Mouse (Mus musculus) ES-E14 (cell line): ENCODE results near the gene Ptgis. TPM values are rescaled to one million over a fixed set of nuclear protein-coding genes. Genes with fewer than 3 reads are reported as not detected.

Experiments
- DNase-seq: peaks from one replicate; pipeline ENCODE4 v3.0.0-alpha.2; 2013; ENCODE audit warnings: low read depth, low spot score
- H3K27ac ChIP-seq: 2 replicates; pipeline ENCODE4 v1.5.1; 2012; ENCODE audit warnings: low read depth, mild to moderate bottlenecking, low read length, moderate library complexity, mixed read lengths; ENCODE audit not compliant: poor library complexity, insufficient read depth, severe bottlenecking
- H3K36me3 ChIP-seq: 2 replicates; pipeline ENCODE4 v1.6.1; 2012; ENCODE audit warnings: mild to moderate bottlenecking, low read length, moderate library complexity, mixed read lengths; ENCODE audit not compliant: control insufficient read depth, poor library complexity, insufficient read depth, severe bottlenecking
- H3K4me1 ChIP-seq, 2 experiments: fragments of 150-350 bp in 1 of 2; sonication (generic) in 1 of 2; 2 replicates each; pipeline ENCODE4 v1.6.1; 2012; ENCODE audit warnings: low read length in 2 of 2, mild to moderate bottlenecking in 1 of 2, mixed read lengths in 1 of 2; ENCODE audit not compliant: control insufficient read depth in 2 of 2, insufficient read depth in 2 of 2, poor library complexity in 1 of 2
- H3K4me3 ChIP-seq, 2 experiments: fragments of 150-350 bp in 1 of 2; sonication (generic) in 1 of 2; 2 replicates each; pipeline ENCODE4 v1.5.1; 2012; ENCODE audit warnings: low read length in 2 of 2, low read depth in 1 of 2, mild to moderate bottlenecking in 1 of 2, mixed read lengths in 1 of 2; ENCODE audit not compliant: insufficient read depth in 1 of 2, poor library complexity in 1 of 2, severe bottlenecking in 1 of 2
- H3K9ac ChIP-seq: 2 replicates; pipeline ENCODE4 v1.6.1; 2012; ENCODE audit warnings: low read depth, mild to moderate bottlenecking, low read length, mixed read lengths; ENCODE audit not compliant: poor library complexity, insufficient read depth, severe bottlenecking
- H3K9me3 ChIP-seq: fragments of 150-350 bp; sonication (generic); 2 replicates; pipeline ENCODE4 v1.6.1; 2012; ENCODE audit warnings: low read depth, mild to moderate bottlenecking, low read length; ENCODE audit not compliant: control insufficient read depth, insufficient read depth
- CHD2 ChIP-seq: IDR thresholded peaks from 2 replicates; pipeline ENCODE4 v1.6.1; 2014; ENCODE audit warnings: mild to moderate bottlenecking, low read depth, low read length, inconsistent platforms
- HCFC1 ChIP-seq: IDR thresholded peaks from 2 replicates; pipeline ENCODE4 v1.6.1; 2012; ENCODE audit warnings: low read length, inconsistent platforms, borderline replicate concordance; ENCODE audit not compliant: insufficient read depth
- MAFK ChIP-seq: IDR thresholded peaks from 2 replicates; pipeline ENCODE4 v1.6.1; 2014; ENCODE audit warnings: mild to moderate bottlenecking, low read depth, low read length, inconsistent platforms; ENCODE audit not compliant: insufficient read depth
- ZC3H11A ChIP-seq: IDR thresholded peaks from 2 replicates; pipeline ENCODE4 v1.6.1; 2012; ENCODE audit warnings: low read depth, mild to moderate bottlenecking, inconsistent platforms, low read length, borderline replicate concordance
- ZNF384 ChIP-seq: IDR thresholded peaks from 2 replicates; pipeline ENCODE4 v1.6.1; 2012; ENCODE audit warnings: low read depth, low read length, inconsistent platforms
- in situ Hi-C, 2 experiments: fragments of 600-800 bp; cut with MboI; formaldehyde crosslinking; loops; one replicate each; pipeline ENCODE4 v1.15.1; 2025; ENCODE audit warnings: low sequenced_read_pairs in 2 of 2, inconsistent platforms in 1 of 2; ENCODE audit not compliant: unreplicated experiment in 2 of 2
- total RNA-seq: library from RNA; depleted of rRNA; stranded (reverse); fragments of 300-350 nt; gene quantifications from 2 replicates; pipeline ENCODE4 v1.2.3, GENCODE M21; 2012

The Ptgis gene
- total RNA-seq, 1 experiment = 16.1 TPM

DNA sequence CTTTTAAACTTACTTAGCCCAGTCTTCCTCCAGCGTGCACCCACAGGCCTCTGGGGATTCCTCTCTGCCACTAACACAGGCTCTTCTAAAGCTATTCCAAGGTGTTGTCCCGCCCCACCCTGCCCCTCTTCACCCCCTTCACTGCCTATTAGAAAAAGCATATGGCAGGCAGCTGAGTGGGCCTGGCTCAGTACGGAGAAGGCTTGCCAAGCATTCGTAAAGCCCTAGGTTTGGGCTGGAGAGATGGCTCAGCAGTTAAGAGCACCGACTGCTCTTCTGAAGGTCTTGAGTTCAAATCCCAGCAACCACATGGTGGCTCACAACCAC, 7.4 kb downstream of the Ptgis start:
- H3K4me3 ChIP-seq = no peak overlapping the region
- no peaks in the 10 kb centered on the region for H3K36me3 ChIP-seq
- no peaks in the 10 kb centered on the region for H3K9me3 ChIP-seq
- peaks cover 0 to 13% of the 10 kb centered on the region in 2 experiments; a peak in 1 of 4 replicates for H3K4me1 ChIP-seq
- TF ChIP-seq ZC3H11A (no peak), CHD2 (no peak), MAFK (no peak), ZNF384 (no peak), HCFC1 (no peak)
- in situ Hi-C loops = no loop called here
- H3K27ac ChIP-seq = no peak overlapping the region
- no peak overlapping the region for H3K9ac ChIP-seq
- no peak for DNase-seq

DNA sequence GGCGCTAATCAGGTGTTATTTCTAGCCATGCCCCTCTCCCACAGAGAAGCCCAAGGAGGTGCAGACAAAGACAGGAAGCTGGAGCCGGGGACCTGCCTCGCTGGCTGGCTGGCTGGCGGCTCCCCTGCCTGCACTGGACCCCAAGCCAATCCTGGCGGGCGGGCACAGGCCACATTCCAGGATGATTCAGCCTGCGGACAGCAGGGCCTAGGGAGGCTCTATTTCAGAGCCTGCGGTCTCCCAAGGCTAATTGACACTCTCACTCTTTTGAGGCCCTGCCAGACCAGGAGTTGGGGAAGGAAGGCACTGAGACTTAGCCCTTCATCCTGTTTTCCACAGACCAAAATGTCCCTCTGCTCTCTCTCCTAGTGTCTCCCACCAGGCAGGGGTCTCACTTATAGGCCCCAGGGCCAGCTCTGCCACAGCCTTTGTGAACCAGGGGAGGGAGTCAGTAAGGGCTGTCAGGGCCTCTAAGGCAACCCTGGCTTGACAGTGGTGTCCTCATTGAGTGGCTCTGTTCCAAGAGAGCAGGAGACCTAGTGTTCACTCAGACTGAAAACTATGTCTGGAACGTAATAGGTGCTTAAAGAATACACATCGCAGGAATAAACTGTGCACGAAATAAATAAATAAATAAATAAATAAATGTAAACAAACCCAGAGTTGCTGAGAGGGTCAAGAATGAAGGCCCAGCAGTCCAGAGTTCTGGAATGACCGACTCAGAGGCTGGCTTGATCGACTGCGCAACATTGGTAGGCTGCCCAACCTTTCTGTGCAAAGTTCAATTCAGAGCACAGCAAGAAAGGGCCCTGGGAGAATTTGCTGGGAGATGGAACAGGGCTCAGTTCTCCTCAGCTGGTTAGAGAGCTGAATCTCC, 8.0 kb downstream of the Ptgis start:
- H3K4me1 ChIP-seq = peaks cover 0 to 13% of the 10 kb centered on the region in 2 experiments; a peak in 1 of 4 replicates
- H3K4me3 ChIP-seq = no peak overlapping the region
- no peak overlapping the region for H3K9ac ChIP-seq
- H3K36me3 ChIP-seq = no peaks in the 10 kb centered on the region
- TF ChIP-seq CHD2 (no peak), HCFC1 (no peak), MAFK (no peak), ZC3H11A (no peak), ZNF384 (no peak)
- no peaks in the 10 kb centered on the region for H3K9me3 ChIP-seq
- in situ Hi-C loops = no loop called here
- no peak for DNase-seq
- no peak overlapping the region for H3K27ac ChIP-seq

DNA sequence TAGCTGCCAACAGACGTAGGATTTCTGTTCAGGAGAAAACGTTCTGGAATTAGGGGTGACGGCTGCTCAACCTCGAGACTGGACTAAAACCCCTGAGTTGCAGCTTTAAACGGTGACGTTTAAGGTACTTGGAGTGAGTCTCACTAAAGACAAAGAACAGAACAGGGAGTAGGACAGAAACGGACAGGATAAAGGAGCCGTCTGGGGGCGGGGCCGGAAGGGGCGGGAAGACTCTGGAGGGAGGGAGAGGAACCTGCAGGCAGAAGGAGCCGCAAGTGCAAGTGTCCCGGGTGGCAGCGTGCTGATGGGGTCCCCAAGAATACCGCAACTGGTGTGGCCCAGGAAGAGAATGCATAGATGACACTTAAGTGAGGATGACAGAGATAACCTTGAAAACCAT, 9.8 kb downstream of the Ptgis start:
- no peaks in the 10 kb centered on the region for H3K36me3 ChIP-seq
- no peak overlapping the region for H3K27ac ChIP-seq
- peak overlapping the region; percentile 58; the same call in 1 of the 2 replicates for H3K9ac ChIP-seq
- H3K4me1 ChIP-seq = peaks cover 0 to 11% of the 10 kb centered on the region in 2 experiments; a peak in 1 of 4 replicates
- no peak for DNase-seq
- in situ Hi-C loops = no loop called here
- H3K4me3 ChIP-seq = peak overlapping the region; percentile 35 to 62
- TF ChIP-seq MAFK (no peak), CHD2 (no peak), HCFC1 (no peak), ZNF384 (no peak), ZC3H11A (no peak)
- H3K9me3 ChIP-seq = no peaks in the 10 kb centered on the region

DNA sequence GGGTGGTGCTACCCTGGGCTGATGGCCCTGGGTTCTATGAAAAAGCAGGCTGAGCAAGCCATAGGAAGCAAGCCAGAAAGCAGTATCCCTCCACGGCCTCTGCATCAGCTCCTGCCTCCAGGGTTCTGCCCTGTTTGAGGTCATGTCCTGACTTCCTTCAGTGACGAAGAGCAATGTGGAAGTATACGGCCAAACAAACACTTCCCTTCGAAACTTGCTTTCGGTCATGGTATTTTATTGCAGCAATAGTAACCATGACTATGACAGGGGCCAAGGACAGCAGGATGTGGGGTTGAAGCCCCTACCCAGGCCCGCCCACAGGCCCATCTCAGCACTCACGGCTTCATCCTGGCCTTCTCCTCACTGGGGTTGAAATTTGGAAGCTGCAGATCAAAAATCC, 15.5 kb downstream of the Ptgis start:
- Histone ChIP-seq H3K9ac (no peak overlapping the region), H3K36me3 (peaks cover 5% of the 10 kb centered on the region; the same call in 1 of the 2 replicates), H3K4me3 (no peak overlapping the region), H3K4me1 (peaks cover 1 to 9% of the 10 kb centered on the region in 2 experiments; a peak in 2 of 4 replicates), H3K9me3 (no peaks in the 10 kb centered on the region), H3K27ac (no peak overlapping the region)
- DNase-seq = no peak
- no peak for TF ChIP-seq ZNF384
- TF ChIP-seq HCFC1 = no peak
- in situ Hi-C loops = no loop called here

DNA sequence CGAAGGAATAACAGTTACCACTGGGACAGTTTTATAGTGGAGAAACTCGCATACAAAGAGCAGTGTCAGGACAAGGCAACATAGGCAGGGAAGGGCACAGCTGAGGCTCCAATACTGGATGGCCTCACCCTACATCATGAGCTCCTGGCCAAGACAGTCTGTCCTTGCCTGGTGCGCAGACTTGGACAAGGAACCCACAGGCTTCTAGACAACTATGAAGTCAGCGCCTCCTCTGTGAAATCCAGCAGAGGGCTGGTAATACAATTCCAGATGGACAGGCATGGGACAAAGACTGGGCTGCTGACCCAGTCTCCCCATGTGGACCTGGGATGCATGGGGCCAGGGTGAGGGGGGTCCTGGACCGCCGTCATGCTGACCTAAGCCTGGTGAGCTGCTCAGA, 16.2 kb downstream of the Ptgis start:
- in situ Hi-C loops = no loop called here
- Histone ChIP-seq H3K9ac (no peak overlapping the region), H3K9me3 (no peaks in the 10 kb centered on the region), H3K36me3 (peaks cover 8% of the 10 kb centered on the region; the same call in 1 of the 2 replicates), H3K27ac (no peak overlapping the region), H3K4me3 (no peak overlapping the region), H3K4me1 (peaks cover 1 to 6% of the 10 kb centered on the region in 2 experiments; a peak in 2 of 4 replicates)
- TF ChIP-seq CHD2 = no peak
- no peak for TF ChIP-seq ZNF384
- no peak for TF ChIP-seq MAFK
- TF ChIP-seq ZC3H11A = no peak
- no peak for TF ChIP-seq HCFC1
- DNase-seq = no peak
